Mouse (Mus musculus): ENCODE results near the gene Pafah1b3. TPM values are rescaled to one million over a fixed set of nuclear protein-coding genes. Genes with fewer than 3 reads are reported as not detected.
A peak's percentile ranks its signal among the peaks of the same experiment; 100 is the strongest.

Gene Pafah1b3
- total and polyA plus RNA-seq, 3 experiments: 41.3 to 79.2 (median 76.9) TPM

DNA sequence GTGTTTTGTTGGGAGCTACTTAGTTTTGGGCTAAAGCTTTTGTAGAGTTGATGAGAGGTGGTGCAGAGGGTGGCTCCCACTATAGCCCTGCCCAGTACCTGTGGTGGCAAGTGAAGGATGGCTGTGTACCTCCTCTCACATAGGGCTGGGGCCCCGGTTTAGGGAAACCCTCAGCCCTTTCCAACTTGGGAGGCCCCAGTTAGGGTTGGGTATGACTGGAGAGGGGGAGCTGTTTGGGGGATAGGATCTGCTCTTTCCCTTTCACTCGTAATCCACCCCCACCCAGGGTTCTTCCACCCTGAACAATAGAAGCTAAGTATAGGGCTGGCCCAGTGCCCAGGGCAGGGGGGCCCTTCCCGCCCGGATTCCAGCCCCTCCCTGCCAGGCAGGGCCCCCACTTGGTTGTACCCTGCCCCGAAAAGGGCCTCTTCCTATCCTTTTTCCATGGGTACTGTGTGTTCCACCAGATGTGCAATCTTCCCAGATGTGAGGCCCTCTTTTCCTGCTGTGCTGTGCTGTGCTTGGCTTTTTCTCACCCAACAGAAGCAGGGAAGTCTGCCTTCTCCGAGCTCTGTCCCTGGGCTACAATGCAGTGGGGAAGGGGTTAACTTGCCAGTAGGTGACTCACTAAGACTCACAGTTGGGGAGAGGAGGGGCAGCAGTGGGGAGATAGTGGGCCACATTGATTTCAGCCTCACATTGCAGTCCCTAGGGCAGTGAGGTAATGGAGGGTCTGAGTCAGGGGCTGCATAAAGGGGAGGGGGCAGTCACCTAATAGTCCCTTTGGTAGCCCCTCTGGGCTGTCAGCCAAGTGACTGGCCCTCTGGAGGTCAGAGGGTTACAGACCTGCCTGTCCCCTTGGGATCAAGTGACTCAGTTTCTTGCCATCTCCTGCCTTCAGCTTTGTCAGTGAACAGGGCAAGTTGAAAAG lies 17.7 kb downstream of the Pafah1b3 start:
- no peaks in the 10 kb centered on the region for H3K9me3 ChIP-seq (replicated peaks)
- ATAC-seq (ENCODE audit: extremely low read depth, insufficient number of reproducible peaks, low FRiP score, poor library complexity, severe bottlenecking): no peak
- peak overlapping the region; percentile 75 for H3K4me3 ChIP-seq (ENCODE audit: low read depth, low read length)
- H3K27me3 ChIP-seq (ENCODE audit: insufficient read depth, low read length): no peaks in the 10 kb centered on the region
- H3K4me1 ChIP-seq (ENCODE audit: insufficient read depth, low read depth, low read length): peaks cover 87% of the 10 kb centered on the region
- H3K36me3 ChIP-seq (replicated peaks): peaks cover 40% of the 10 kb centered on the region
- TF ChIP-seq POLR2AphosphoS5 (IDR thresholded peaks at IDR 0.05; ENCODE audit: insufficient replicate concordance, low read depth, low read length): no peak
- no peak for TF ChIP-seq GATA2 (IDR thresholded peaks at IDR 0.05; ENCODE audit: borderline replicate concordance, low read depth, low read length)
- TF ChIP-seq CTCF (IDR thresholded peaks at IDR 0.05; ENCODE audit: low read depth, low read length): no peak
- TF ChIP-seq GATA1 (IDR thresholded peaks at IDR 0.05; ENCODE audit: borderline replicate concordance, low read length): no peak
- no peak for TF ChIP-seq TAL1 (conservative IDR thresholded peaks at IDR 0.05; ENCODE audit: low read depth, low read length)
- no peak for DNase-seq (ENCODE audit: low spot score)

DNA sequence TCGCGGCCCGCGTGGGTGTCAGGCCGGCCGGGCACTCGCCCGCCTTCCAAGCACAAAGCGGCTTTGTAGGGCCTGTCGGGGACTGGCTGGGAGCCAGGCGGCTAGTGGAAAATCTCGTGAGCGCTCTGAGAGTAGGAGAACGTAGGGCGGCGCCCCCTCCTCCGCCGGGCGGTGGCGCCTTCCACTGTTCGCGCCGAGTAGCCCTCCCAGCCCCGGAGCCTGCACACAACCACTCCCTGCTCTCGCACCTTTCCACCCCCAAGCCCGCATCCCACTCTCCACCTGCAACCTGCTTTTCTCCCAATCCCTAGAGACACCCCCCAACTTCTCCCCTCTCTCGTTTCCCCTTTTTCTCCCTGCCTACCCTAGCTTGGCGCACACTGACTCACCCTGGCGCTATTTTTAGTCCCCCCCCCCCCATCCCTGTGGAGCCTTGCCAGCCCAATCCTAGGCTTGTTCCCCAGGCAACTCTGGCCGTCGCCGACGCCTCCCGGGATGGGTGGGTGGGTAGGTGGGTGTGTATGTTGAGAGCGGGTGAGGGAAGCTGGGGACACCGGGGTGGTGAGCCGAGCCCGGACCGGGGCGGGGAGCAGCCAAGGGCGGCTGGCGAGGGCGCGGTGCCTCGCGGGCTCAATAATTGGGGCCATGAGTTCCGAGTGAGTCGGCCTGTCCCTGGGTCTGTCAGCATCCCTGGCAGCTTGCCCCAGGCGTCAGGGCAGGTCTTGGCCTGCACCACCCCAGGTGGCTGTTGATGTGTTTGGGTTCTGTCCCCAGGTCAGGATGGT lies 18.5 kb downstream of the Pafah1b3 start:
- peak overlapping the region; percentile 75 for H3K4me3 ChIP-seq (ENCODE audit: low read depth, low read length)
- ATAC-seq (ENCODE audit: extremely low read depth, insufficient number of reproducible peaks, low FRiP score, poor library complexity, severe bottlenecking): no peak
- DNase-seq (ENCODE audit: low spot score): no peak
- peaks cover 39% of the 10 kb centered on the region for H3K36me3 ChIP-seq (replicated peaks)
- TF ChIP-seq CTCF (IDR thresholded peaks at IDR 0.05; ENCODE audit: low read depth, low read length): no peak
- no peak for TF ChIP-seq GATA1 (IDR thresholded peaks at IDR 0.05; ENCODE audit: borderline replicate concordance, low read length)
- no peak for TF ChIP-seq GATA2 (IDR thresholded peaks at IDR 0.05; ENCODE audit: borderline replicate concordance, low read depth, low read length)
- TF ChIP-seq TAL1 (conservative IDR thresholded peaks at IDR 0.05; ENCODE audit: low read depth, low read length): no peak
- no peak for TF ChIP-seq POLR2AphosphoS5 (IDR thresholded peaks at IDR 0.05; ENCODE audit: insufficient replicate concordance, low read depth, low read length)
- no peaks in the 10 kb centered on the region for H3K9me3 ChIP-seq (replicated peaks)
- no peaks in the 10 kb centered on the region for H3K27me3 ChIP-seq (ENCODE audit: insufficient read depth, low read length)
- peaks cover 88% of the 10 kb centered on the region for H3K4me1 ChIP-seq (ENCODE audit: insufficient read depth, low read depth, low read length)

DNA sequence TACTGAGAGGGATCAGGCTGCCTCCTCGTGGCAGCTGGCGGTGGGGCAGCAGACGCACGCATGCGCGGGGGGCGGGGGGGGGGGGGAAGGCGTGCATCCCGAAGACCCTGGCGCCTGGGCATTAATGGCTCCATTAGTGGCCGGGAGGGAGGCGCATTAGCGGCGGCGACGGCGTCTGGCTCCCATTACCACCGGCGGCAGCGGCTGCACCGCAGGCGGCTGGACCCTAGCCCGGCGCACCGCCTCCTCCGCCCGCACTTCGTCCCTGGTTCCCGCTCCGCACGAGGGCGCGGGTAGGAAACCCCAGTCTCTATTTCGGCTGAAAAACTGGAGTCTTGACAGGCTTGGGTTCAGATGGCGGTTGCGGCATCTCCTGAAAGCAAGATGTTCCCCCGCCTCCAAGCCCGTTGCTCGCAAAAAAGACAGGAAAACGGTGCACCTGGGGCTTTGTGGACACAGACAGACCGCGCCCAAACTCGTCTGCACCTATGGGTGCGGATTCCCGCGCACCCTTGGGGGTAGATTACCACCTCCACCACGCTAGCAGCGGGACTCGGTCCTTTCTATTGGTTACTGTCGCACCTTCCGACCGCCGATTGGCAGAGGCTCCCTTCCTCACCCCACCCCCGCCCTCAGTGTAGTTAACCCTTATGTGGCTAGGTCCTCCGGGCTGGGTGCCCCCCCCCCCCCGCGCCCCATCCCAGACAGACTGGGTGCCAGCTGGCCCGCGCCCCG lies 19.3 kb downstream of the Pafah1b3 start:
- DNase-seq (ENCODE audit: low spot score) (peak; percentile 90), ATAC-seq (ENCODE audit: extremely low read depth, insufficient number of reproducible peaks, low FRiP score, poor library complexity, severe bottlenecking) (peak; percentile 56)
- no peaks in the 10 kb centered on the region for H3K9me3 ChIP-seq (replicated peaks)
- peaks cover 88% of the 10 kb centered on the region for H3K4me1 ChIP-seq (ENCODE audit: insufficient read depth, low read depth, low read length)
- TF ChIP-seq TAL1 (conservative IDR thresholded peaks at IDR 0.05; ENCODE audit: low read depth, low read length) (no peak), GATA1 (IDR thresholded peaks at IDR 0.05; ENCODE audit: borderline replicate concordance, low read length) (no peak), GATA2 (IDR thresholded peaks at IDR 0.05; ENCODE audit: borderline replicate concordance, low read depth, low read length) (no peak), CTCF (IDR thresholded peaks at IDR 0.05; ENCODE audit: low read depth, low read length) (no peak), POLR2AphosphoS5 (IDR thresholded peaks at IDR 0.05; ENCODE audit: insufficient replicate concordance, low read depth, low read length) (no peak)
- H3K27me3 ChIP-seq (ENCODE audit: insufficient read depth, low read length): no peaks in the 10 kb centered on the region
- H3K4me3 ChIP-seq (ENCODE audit: low read depth, low read length): peak overlapping the region; percentile 75
- H3K36me3 ChIP-seq (replicated peaks): peaks cover 41% of the 10 kb centered on the region

DNA sequence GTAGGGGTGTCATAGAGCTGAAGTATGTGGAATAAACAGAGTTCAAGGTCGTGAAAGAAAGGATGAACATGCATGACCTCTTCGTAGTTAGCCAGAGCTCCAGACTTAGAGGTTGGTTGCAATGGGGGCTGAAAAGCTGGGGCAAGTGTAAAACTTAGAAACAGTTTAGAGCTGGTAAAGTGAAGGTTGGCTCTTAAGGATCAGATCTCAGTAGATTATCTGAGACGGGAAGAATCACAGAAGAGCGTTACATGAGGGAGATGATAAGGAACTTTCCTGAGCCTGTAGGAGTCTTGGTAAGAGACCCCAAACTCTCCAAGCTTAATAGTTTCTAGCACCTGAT lies 19.8 kb downstream of the Pafah1b3 start:
- H3K36me3 ChIP-seq (replicated peaks): peaks cover 46% of the 10 kb centered on the region
- no peaks in the 10 kb centered on the region for H3K27me3 ChIP-seq (ENCODE audit: insufficient read depth, low read length)
- H3K4me1 ChIP-seq (ENCODE audit: insufficient read depth, low read depth, low read length): peaks cover 88% of the 10 kb centered on the region
- H3K9me3 ChIP-seq (replicated peaks): no peaks in the 10 kb centered on the region
- H3K4me3 ChIP-seq (ENCODE audit: low read depth, low read length): peak overlapping the region; percentile 75
- ATAC-seq (ENCODE audit: extremely low read depth, insufficient number of reproducible peaks, low FRiP score, poor library complexity, severe bottlenecking) (no peak), DNase-seq (ENCODE audit: low spot score) (no peak)
- TF ChIP-seq CTCF (IDR thresholded peaks at IDR 0.05; ENCODE audit: low read depth, low read length): 0 out of 2 replicates have a peak, but pooled peaks have one; percentile 14
- no peak for TF ChIP-seq GATA1 (IDR thresholded peaks at IDR 0.05; ENCODE audit: borderline replicate concordance, low read length)
- no peak for TF ChIP-seq POLR2AphosphoS5 (IDR thresholded peaks at IDR 0.05; ENCODE audit: insufficient replicate concordance, low read depth, low read length)
- TF ChIP-seq TAL1 (conservative IDR thresholded peaks at IDR 0.05; ENCODE audit: low read depth, low read length): no peak
- no peak for TF ChIP-seq GATA2 (IDR thresholded peaks at IDR 0.05; ENCODE audit: borderline replicate concordance, low read depth, low read length)

DNA sequence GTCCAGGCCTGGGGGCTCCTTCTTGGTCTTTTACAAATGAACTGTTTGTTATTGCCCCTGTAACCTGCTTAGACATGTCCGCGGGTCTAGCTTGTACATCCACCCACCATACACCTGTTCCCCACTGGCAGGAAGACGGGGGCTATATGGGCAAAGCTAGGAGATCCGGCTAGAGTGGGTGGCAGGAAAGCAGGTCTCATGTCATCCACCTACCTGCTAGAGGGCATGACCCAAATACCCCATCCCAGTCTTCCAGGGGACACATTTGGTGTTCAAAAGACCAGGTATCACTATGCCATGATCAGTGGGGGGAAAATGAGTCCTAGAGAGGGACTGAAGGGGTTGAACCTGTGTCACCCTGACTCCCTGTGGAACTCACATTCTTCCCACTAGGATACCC lies 20.4 kb downstream of the Pafah1b3 start:
- ATAC-seq (ENCODE audit: extremely low read depth, insufficient number of reproducible peaks, low FRiP score, poor library complexity, severe bottlenecking) (no peak), DNase-seq (ENCODE audit: low spot score) (no peak)
- H3K36me3 ChIP-seq (replicated peaks): peaks cover 52% of the 10 kb centered on the region
- peak overlapping the region; percentile 75; the same call in 1 of the 2 replicates for H3K4me3 ChIP-seq (ENCODE audit: low read depth, low read length)
- TF ChIP-seq GATA2 (IDR thresholded peaks at IDR 0.05; ENCODE audit: borderline replicate concordance, low read depth, low read length) (no peak), CTCF (IDR thresholded peaks at IDR 0.05; ENCODE audit: low read depth, low read length) (no peak), POLR2AphosphoS5 (IDR thresholded peaks at IDR 0.05; ENCODE audit: insufficient replicate concordance, low read depth, low read length) (no peak), GATA1 (IDR thresholded peaks at IDR 0.05; ENCODE audit: borderline replicate concordance, low read length) (no peak)
- no peaks in the 10 kb centered on the region for H3K9me3 ChIP-seq (replicated peaks)
- peaks cover 90% of the 10 kb centered on the region for H3K4me1 ChIP-seq (ENCODE audit: insufficient read depth, low read depth, low read length)
- no peaks in the 10 kb centered on the region for H3K27me3 ChIP-seq (ENCODE audit: insufficient read depth, low read length)

All from G1E (cell line).